Mouse (Mus musculus): Measurements from ENCODE around the gene Fam19a3. TPM values are rescaled to one million over a fixed set of nuclear protein-coding genes. Genes with fewer than 3 reads are reported as not detected.
"Not testable (repeated sequence)": the region's sequence is repeated elsewhere in the genome, so short reads cannot be mapped to it uniquely, and the experiment has no call there.

The Fam19a3 gene
- polyA plus RNA-seq, 1 experiment from 2014 or later, result 0.06 TPM

DNA sequence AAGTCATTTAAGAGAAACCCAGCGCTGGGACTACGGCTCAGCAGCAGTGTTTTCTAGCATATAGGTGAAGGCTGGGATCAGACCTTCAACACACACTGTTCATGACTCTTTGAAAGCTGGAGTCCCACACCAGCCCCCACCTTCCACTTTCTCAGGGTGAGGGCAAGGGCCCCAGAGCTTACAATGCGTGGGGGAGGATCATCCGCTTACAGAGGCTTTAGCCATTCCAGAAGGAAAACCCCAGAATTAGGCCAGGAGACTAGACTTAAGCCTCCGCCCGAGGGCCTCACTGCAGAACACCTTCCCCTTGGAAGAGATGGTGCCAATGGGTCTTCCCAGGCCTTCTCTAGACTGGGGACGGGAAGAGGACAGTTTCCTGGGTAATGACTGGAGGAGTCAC lies 8.3 kb downstream of the Fam19a3 start:
- ATAC-seq (ENCODE audit: low FRiP score), result no peak
- H3K4me3 ChIP-seq, result no peak overlapping the region
- H3K27me3 ChIP-seq, result peaks cover 57% of the 10 kb centered on the region
- H3K4me2 ChIP-seq (replicated peaks), result no peak overlapping the region
- H3K4me1 ChIP-seq, result peaks cover 7% of the 10 kb centered on the region; the same call in 1 of the 2 replicates
- 79% methylated on average over 7 of the region's 7 CpGs for WGBS
- H3K9ac ChIP-seq, result no peak overlapping the region
- H3K36me3 ChIP-seq, result no peaks in the 10 kb centered on the region
- no peak overlapping the region for H3K27ac ChIP-seq
- H3K9me3 ChIP-seq (replicated peaks), result no peaks in the 10 kb centered on the region

DNA sequence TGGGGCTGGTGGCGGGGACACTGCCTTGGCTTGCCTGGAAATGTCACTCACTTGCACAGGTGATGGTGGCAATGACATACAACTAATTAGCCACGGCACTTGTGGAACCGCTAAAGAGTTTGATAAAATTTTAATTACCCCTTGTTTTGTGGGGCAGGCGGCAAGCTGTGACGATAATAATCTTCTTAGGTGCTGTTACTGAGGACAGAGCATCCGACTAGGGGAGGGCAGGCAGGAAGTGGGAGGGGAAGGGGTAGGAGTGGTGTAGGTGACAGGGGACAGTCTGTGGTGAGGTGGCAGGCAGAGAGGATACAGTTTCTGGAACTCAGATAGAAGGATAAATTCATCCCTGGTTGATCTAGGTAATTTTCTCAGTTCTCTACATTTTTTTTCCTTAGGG lies 10.2 kb downstream of the Fam19a3 start:
- no peaks in the 10 kb centered on the region for H3K36me3 ChIP-seq
- no peak overlapping the region for H3K27ac ChIP-seq
- no peak overlapping the region for H3K4me2 ChIP-seq (replicated peaks)
- no peak overlapping the region for H3K4me3 ChIP-seq
- no peaks in the 10 kb centered on the region for H3K4me1 ChIP-seq
- no peaks in the 10 kb centered on the region for H3K9me3 ChIP-seq (replicated peaks)
- peaks cover 42% of the 10 kb centered on the region for H3K27me3 ChIP-seq
- H3K9ac ChIP-seq, result no peak overlapping the region
- 70% methylated on average over 6 of the region's 6 CpGs for WGBS
- no peak for ATAC-seq (ENCODE audit: low FRiP score)

DNA sequence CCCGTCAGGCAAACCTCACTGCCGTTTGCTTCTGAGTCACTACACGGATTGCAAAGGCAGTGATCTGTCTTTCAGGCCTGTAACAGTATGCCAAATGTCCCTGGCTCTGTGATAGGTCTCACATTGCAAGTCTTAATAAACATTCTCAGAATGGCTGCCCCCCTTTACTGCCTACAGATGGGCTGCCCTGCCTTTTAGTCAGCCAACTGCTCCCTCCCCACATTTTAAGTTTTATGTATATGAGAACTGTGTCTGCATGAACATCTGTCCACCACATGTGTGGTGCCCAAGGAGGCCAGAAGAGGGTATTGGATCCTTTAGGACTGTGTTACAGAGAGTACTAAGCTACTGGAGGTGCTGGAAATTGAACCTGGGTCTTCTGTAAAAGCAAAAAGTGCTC lies 10.7 kb downstream of the Fam19a3 start:
- Histone ChIP-seq H3K4me2 (replicated peaks) (no peak overlapping the region), H3K36me3 (no peaks in the 10 kb centered on the region), H3K9ac (no peak overlapping the region), H3K4me3 (no peak overlapping the region), H3K27ac (no peak overlapping the region), H3K27me3 (peaks cover 36% of the 10 kb centered on the region), H3K9me3 (replicated peaks) (no peaks in the 10 kb centered on the region), H3K4me1 (no peaks in the 10 kb centered on the region)
- no peak for ATAC-seq (ENCODE audit: low FRiP score)
- 67% methylated on average over 3 of the region's 3 CpGs for WGBS

DNA sequence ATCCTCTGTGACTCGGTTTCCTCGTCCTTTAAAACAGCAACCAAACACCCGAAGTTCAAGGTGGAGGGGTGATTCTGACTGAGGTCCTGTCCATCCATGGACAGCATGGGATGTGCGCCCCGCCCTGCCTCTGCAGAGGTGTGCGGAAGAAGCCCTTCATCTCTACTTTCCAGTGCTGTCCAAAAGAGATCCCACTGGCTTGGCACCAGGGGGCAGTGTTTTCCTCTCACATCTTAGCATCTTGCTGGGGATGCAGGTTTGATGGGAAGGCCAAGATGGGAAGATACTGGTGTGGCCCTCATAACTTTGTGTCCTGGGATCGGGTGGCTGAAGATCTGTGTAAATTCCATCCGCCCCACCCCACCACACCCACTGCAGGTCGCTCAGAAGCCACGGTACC lies 11.6 kb downstream of the Fam19a3 start:
- Histone ChIP-seq H3K4me2 (replicated peaks) (no peak overlapping the region), H3K4me3 (no peak overlapping the region), H3K36me3 (no peaks in the 10 kb centered on the region), H3K9me3 (replicated peaks) (no peaks in the 10 kb centered on the region), H3K9ac (no peak overlapping the region), H3K4me1 (no peaks in the 10 kb centered on the region), H3K27ac (no peak overlapping the region), H3K27me3 (peaks cover 30% of the 10 kb centered on the region)
- no peak for ATAC-seq (ENCODE audit: low FRiP score)
- 61% methylated on average over 10 of the region's 10 CpGs for WGBS

DNA sequence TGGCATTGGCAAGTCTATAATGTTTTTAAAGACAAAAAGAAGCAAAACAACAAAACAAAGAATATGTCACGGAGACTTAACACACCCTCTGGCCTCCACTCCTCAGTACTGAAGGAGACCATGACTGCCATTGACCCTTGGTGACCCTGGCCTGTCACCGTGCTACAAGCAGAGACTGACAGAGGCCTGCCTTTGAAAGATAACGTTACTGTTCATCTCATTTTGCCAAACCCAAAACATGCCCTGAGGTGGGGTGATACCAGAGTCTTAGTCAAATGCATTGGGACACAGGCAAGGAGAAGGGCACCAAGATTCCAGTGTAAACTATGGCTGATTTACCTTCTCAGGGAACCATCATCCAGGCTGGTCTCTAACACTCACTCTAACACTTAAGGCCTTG lies 12.5 kb downstream of the Fam19a3 start:
- H3K4me2 ChIP-seq (replicated peaks), result no peak overlapping the region
- H3K4me3 ChIP-seq, result no peak overlapping the region
- H3K9me3 ChIP-seq (replicated peaks), result no peaks in the 10 kb centered on the region
- no peak for ATAC-seq (ENCODE audit: low FRiP score)
- no peak overlapping the region for H3K9ac ChIP-seq
- no peaks in the 10 kb centered on the region for H3K36me3 ChIP-seq
- peaks cover 28% of the 10 kb centered on the region for H3K27me3 ChIP-seq
- no peak overlapping the region for H3K27ac ChIP-seq
- H3K4me1 ChIP-seq, result no peaks in the 10 kb centered on the region
- WGBS, result 23% methylated on average over 3 of the region's 3 CpGs

DNA sequence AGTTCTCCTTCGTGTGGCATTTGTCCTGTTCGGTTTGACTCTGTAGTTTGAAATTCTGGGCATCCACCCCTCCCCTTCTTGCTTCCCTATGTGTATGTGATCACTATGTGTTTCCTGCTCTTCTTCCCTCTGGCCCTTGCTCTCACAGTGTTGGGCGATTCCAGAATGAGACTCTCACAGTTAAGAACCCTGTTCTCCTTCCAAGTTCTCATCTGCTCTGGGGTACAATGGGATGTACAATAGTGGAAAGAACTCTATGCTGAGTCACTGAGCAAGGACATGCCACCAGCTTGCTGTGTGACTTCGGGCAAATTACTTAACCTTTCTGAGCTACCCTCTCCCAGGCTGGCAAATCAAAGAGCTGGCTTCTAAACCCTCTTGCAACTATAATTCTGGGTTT lies 13.9 kb downstream of the Fam19a3 start:
- ATAC-seq (ENCODE audit: low FRiP score), result no peak
- Histone ChIP-seq H3K4me3 (no peak overlapping the region), H3K9ac (no peak overlapping the region), H3K9me3 (replicated peaks) (no peaks in the 10 kb centered on the region), H3K4me2 (replicated peaks) (no peak overlapping the region), H3K4me1 (no peaks in the 10 kb centered on the region), H3K36me3 (no peaks in the 10 kb centered on the region), H3K27ac (no peak overlapping the region), H3K27me3 (peaks cover 23% of the 10 kb centered on the region)
- 85% methylated on average over 4 of the region's 4 CpGs for WGBS

DNA sequence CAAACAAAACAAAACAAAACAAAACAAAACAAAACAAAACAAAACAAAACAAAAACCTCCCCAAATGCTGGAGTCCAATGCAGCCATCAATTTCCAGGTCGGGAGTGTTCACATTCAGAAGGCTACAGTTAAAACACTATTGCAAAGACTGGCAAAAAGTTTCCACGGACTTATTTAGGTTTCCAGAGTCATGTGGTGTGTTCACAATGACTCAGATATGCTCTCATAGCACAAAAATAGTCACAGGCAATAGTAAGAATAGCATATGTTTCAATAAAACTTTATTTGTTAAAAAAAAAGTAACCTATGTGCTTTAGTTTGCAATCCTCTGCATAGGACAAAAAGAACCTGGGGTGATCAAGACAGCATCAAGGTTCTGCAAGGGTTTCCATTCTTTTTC lies 14.5 kb downstream of the Fam19a3 start:
- no peak overlapping the region for H3K4me3 ChIP-seq
- no peaks in the 10 kb centered on the region for H3K9me3 ChIP-seq (replicated peaks)
- H3K36me3 ChIP-seq, result no peaks in the 10 kb centered on the region
- H3K4me1 ChIP-seq, result no peaks in the 10 kb centered on the region
- H3K9ac ChIP-seq, result no peak overlapping the region
- no peak for ATAC-seq (ENCODE audit: low FRiP score)
- no peak overlapping the region for H3K4me2 ChIP-seq (replicated peaks)
- WGBS, result 56% methylated on average over 2 of the region's 2 CpGs
- H3K27me3 ChIP-seq, result peaks cover 18% of the 10 kb centered on the region
- H3K27ac ChIP-seq, result no peak overlapping the region

DNA sequence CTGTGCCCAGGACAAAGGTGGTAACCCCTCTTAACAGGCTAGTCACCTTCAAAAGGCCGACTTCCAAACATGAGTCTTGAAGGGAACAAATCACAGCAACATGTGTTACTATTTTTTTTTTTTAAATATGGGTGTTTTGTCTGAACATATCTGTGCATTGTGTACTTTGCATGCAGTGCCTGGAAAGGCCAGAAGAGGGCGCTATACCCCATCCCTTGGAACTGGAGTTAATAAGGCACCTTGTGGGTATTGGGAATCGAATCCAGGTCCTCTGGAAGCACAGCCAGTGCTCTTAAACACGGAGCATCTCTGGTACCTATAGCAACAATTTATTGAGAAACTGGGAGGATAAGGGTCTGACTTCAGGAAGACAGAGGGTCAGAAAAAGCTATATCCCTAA lies 16.6 kb downstream of the Fam19a3 start:
- peaks cover 19% of the 10 kb centered on the region; the same call in 1 of the 2 replicates for H3K27me3 ChIP-seq
- no peaks in the 10 kb centered on the region for H3K36me3 ChIP-seq
- no peak for ATAC-seq (ENCODE audit: low FRiP score)
- H3K9ac ChIP-seq, result no peak overlapping the region
- H3K4me1 ChIP-seq, result 0 out of 2 replicates have a peak, but pooled peaks cover 2% of the 10 kb centered on the region
- H3K4me3 ChIP-seq, result no peak overlapping the region
- H3K4me2 ChIP-seq (replicated peaks), result no peak overlapping the region
- 18% methylated on average over 4 of the region's 4 CpGs for WGBS
- H3K27ac ChIP-seq, result no peak overlapping the region
- H3K9me3 ChIP-seq (replicated peaks), result no peaks in the 10 kb centered on the region

DNA sequence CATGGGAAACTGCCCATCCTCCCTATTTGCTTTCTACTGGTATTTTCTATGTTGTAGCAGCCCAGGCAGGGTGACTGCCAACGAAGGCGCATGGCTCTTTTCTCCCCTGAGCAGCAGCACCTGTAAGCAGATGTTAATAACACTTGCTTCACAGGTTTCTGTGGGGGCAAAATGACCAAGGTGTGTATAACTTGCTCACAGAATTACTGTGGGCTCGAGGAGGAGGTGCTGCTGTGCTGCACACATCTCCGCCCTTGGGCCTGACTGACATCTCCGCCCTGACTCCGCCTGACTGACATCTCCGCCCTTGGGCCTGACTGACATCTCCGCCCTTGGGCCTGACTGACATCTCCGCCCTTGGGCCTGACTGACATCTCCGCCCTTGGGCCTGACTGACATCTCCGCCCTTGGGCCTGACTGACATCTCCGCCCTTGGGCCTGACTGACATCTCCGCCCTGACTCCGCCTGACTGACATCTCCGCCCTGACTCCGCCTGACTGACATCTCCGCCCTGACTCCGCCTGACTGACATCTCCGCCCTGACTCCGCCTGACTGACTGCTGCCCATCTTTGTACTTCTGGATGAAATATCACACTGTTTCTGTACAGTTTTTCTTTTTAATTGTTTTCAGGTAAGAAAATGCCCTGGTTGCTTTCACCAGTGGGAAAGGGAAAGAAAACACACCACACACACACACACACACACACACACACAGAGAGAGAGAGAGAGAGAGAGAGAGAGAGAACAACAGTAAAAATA lies 19.4 kb downstream of the Fam19a3 start:
- H3K27ac ChIP-seq; H3K9me3 ChIP-seq (replicated peaks); H3K4me1 ChIP-seq; H3K4me2 ChIP-seq (replicated peaks); ATAC-seq (ENCODE audit: low FRiP score); H3K4me3 ChIP-seq; H3K36me3 ChIP-seq; H3K9ac ChIP-seq: not testable (repeated sequence)
- H3K27me3 ChIP-seq, result peaks cover 24% of the 10 kb centered on the region; the same call in 1 of the 2 replicates
- WGBS, result 23% methylated on average over 20 of the region's 20 CpGs

DNA sequence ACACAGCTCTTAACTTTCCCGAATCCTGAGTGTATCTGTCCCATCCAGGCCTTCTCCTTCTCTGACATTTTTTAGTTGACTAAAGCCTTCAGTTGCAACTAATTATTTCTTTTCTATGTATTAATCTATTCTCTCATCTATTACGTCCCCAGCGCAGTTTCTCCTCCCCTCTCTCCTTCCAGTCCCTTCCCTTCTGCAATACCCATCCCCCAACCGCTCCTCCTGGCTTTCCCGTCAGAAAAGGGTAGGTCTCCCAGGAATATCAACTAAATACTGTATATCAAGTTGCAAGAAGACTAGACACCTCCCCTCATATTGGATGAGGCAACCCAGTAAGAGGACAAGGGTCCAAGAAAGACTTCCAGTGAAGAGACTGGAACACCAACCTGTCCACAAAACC lies 22.8 kb downstream of the Fam19a3 start:
- Histone ChIP-seq H3K27me3 (peaks cover 27% of the 10 kb centered on the region; the same call in 1 of the 2 replicates), H3K4me3 (peak overlapping the region; percentile 32)
- whole genome bisulfite sequencing, result 13% methylated on average over 5 of the region's 5 CpGs

DNA sequence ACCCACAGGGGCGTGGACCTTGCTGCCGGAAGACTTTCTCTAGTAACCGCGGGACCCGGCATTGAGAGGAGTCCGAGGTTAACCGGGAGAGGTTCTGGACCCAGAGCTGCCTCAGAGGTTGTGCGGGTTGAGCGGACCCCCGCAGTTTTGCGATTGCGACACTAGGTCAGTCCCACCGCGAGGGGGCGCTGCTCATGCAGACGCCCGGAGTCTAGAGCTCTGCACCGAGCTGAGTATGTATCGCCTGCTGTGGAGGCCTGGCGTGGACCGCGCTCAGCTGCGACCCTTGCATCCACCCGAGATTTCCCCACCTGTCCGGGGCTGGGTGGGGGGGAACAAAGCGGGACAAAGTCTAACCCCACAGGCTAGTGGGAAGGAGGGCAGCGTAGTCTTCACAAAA lies 23.2 kb downstream of the Fam19a3 start:
- H3K27ac ChIP-seq, result no peak overlapping the region
- H3K4me2 ChIP-seq (replicated peaks), result peak overlapping the region; percentile 55
- H3K9ac ChIP-seq, result peak overlapping the region; percentile 24; the same call in 1 of the 2 replicates
- H3K36me3 ChIP-seq, result no peaks in the 10 kb centered on the region
- H3K9me3 ChIP-seq (replicated peaks), result no peaks in the 10 kb centered on the region
- ATAC-seq (ENCODE audit: low FRiP score), result peak; percentile 81
- peak overlapping the region; percentile 32 for H3K4me3 ChIP-seq
- peaks cover 30% of the 10 kb centered on the region for H3K27me3 ChIP-seq
- H3K4me1 ChIP-seq, result peaks cover 10% of the 10 kb centered on the region; the same call in 1 of the 2 replicates
- 2% methylated on average over 27 of the region's 27 CpGs for WGBS

More for the DNA sequence above, 22.8 kb downstream of the Fam19a3 start:
- Histone ChIP-seq H3K9me3 (replicated peaks) (no peaks in the 10 kb centered on the region), H3K9ac (peak overlapping the region; percentile 24; the same call in 1 of the 2 replicates), H3K27ac (no peak overlapping the region), H3K4me2 (replicated peaks) (peak overlapping the region; percentile 55), H3K4me1 (peaks cover 10% of the 10 kb centered on the region; the same call in 1 of the 2 replicates), H3K36me3 (no peaks in the 10 kb centered on the region)
- no peak for ATAC-seq (ENCODE audit: low FRiP score)

DNA sequence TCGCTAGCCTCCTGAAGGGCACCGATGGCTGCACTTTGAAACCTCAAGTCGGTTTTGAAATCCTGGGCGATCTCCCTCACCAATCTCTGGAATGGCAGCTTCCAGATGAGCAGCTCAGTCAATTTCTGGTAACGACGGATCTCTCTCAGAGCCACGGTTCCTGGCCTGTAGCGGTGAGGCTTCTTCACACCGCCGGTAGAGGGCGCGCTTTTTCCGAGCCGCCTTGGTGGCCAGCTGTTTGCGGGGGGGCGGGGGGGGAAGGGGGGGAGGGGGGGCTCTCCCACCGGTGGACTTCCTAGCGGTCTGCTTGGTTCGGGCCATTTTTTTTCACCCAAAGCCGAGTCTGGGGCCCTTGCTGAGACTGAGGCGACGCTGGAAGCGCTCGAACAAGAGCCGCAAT lies 28.8 kb downstream of the Fam19a3 start:
- not testable (repeated sequence) for H3K4me3 ChIP-seq; H3K27me3 ChIP-seq; ATAC-seq (ENCODE audit: low FRiP score); H3K36me3 ChIP-seq; H3K27ac ChIP-seq; H3K4me2 ChIP-seq (replicated peaks); H3K4me1 ChIP-seq; H3K9me3 ChIP-seq (replicated peaks); H3K9ac ChIP-seq
- WGBS, result 17% methylated on average over 22 of the region's 25 CpGs

DNA sequence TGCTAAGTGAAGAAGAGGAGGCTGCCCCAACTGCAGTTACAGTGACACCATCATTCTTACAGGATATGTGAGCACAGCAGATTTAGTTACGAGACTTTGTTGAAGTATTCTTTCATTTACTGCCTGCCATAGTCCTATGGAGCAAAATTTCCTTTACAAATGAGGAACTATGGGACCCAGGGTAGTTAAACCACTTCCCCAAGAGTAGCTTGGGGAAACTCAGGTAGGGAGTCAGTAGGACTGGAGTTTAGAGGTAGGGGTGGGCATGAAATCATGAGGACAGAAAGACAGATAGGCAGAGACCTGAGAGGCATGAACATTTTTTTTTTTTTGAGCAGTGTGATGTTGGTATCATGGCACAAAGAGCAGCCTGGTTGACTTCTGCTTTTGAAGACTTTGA lies 37.8 kb downstream of the Fam19a3 start:
- Histone ChIP-seq H3K9ac (no peak overlapping the region), H3K4me2 (replicated peaks) (no peak overlapping the region), H3K27ac (no peak overlapping the region), H3K27me3 (no peaks in the 10 kb centered on the region), H3K36me3 (no peaks in the 10 kb centered on the region), H3K4me1 (no peaks in the 10 kb centered on the region), H3K4me3 (no peak overlapping the region), H3K9me3 (replicated peaks) (no peaks in the 10 kb centered on the region)
- WGBS, result 81% methylated on average over 1 of the region's 1 CpGs
- no peak for ATAC-seq (ENCODE audit: low FRiP score)

Data from hindbrain, embryonic 12.5 days (tissue).